Mouse (Mus musculus) limb, embryonic 12.5 days (tissue): ENCODE results near the gene Rlbp1. TPM values are rescaled to one million over a fixed set of nuclear protein-coding genes. Genes with fewer than 3 reads are reported as not detected.

Experiments used
- ATAC-seq: fragments of 200-750 bp; cut with Nextera tagmentation; 2 replicates; pipeline ENCODE4 v1.8.0; 2017; ENCODE audit warnings: low read depth, moderate TSS enrichment; ENCODE audit not compliant: insufficient number of reproducible peaks, insufficient read depth, low FRiP score, low TSS enrichment
- H3K27ac ChIP-seq: fragments of 300-500 bp; sonication (generic); 2 replicates; pipeline ENCODE4 v1.5.1; 2016; ENCODE audit warnings: mild to moderate bottlenecking, moderate library complexity
- H3K27me3 ChIP-seq: fragments of 300-500 bp; sonication (generic); 2 replicates; pipeline ENCODE4 v1.6.1; 2016; ENCODE audit warnings: mild to moderate bottlenecking, moderate library complexity
- H3K36me3 ChIP-seq: fragments of 300-500 bp; sonication (generic); 2 replicates; pipeline ENCODE4 v1.6.1; 2016; ENCODE audit warnings: mild to moderate bottlenecking, moderate library complexity
- H3K4me1 ChIP-seq: fragments of 300-500 bp; sonication (generic); replicated peaks from 2 replicates; pipeline ENCODE4 v1.6.1; 2016
- H3K4me2 ChIP-seq: fragments of 300-500 bp; sonication (generic); 2 replicates; pipeline ENCODE4 v1.6.1; 2016; ENCODE audit warnings: mild to moderate bottlenecking, moderate library complexity
- H3K4me3 ChIP-seq: fragments of 300-500 bp; sonication (generic); replicated peaks from 2 replicates; pipeline ENCODE4 v1.5.1; 2016; ENCODE audit warnings: mild to moderate bottlenecking
- H3K9ac ChIP-seq: fragments of 300-500 bp; sonication (generic); replicated peaks from 2 replicates; pipeline ENCODE4 v1.6.1; 2016; ENCODE audit warnings: mild to moderate bottlenecking, moderate library complexity
- H3K9me3 ChIP-seq: fragments of 300-500 bp; sonication (generic); 2 replicates; pipeline ENCODE4 v1.6.1; 2016; ENCODE audit warnings: mild to moderate bottlenecking, moderate library complexity
- WGBS: fragments of 180-500 bp; shearing (Covaris S2); methylation state at CpG from one replicate; pipeline ENCODE4 v1.1.7; 2016; 5-methylcytosine and 5-hydroxymethylcytosine counted together
- polyA plus RNA-seq: library from polyadenylated mRNA; unstranded; fragments of >200 nt; fragmentation: Nextera tagmentation; extraction: Ambion mirVana; gene quantifications from 2 replicates; pipeline ENCODE4 v1.2.1, GENCODE M21; 2016

The Rlbp1 gene
- polyA plus RNA-seq, 1 experiment from 2014 or later, result 0.59 TPM

- no peaks in the 10 kb centered on the region for H3K27me3 ChIP-seq
- peaks cover 67% of the 10 kb centered on the region for H3K36me3 ChIP-seq
- no peak overlapping the region for H3K9ac ChIP-seq
- H3K27ac ChIP-seq, result no peak overlapping the region
- H3K4me3 ChIP-seq, result no peak overlapping the region
- H3K9me3 ChIP-seq, result no peaks in the 10 kb centered on the region
- no peaks in the 10 kb centered on the region; the same call in 1 of the 2 replicates for H3K4me1 ChIP-seq
- WGBS, result 73% methylated on average over 15 of the region's 15 CpGs
- ATAC-seq, result no peak
- H3K4me2 ChIP-seq, result no peak overlapping the region
These were observed 28.3 kb downstream of the Rlbp1 start for GRCm38 (mm10) chr7:79358350-79359182.

DNA sequence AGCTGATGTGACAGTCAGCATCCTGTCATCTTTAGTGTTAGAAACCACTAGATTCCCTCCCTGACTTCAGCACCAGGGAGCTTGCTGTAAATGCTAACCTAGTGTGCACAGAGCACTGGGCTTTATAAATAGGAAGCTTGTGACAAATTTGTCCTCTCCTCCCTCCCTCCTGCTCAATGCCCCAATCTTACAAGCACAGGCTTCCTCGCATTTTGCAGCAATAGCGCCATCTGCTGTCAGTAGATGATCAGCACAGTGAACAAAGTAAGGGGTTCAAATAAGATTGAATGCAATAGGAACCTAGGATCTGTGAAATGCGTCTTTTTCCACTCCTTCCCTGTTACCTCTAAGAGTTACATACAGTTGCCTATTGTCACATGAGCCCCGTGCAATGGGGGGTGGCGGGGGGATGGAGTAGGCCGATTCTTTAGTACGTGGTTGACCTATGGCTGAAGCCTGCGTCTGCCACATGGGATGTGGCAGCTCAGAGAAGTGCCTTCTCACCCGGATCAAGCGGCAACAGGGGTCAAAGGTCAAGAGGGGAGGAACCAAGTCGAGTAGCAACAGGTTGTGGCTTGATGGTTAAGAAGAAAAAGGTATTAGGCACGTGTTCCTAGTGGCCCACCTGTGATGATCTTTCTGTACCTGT, 37.0 kb downstream of the Rlbp1 start:
- peak; percentile 56 for ATAC-seq
- Histone ChIP-seq H3K4me3 (no peak overlapping the region), H3K4me2 (no peak overlapping the region), H3K36me3 (peaks cover 64% of the 10 kb centered on the region), H3K27me3 (no peaks in the 10 kb centered on the region), H3K4me1 (no peaks in the 10 kb centered on the region), H3K9ac (no peak overlapping the region), H3K27ac (no peak overlapping the region), H3K9me3 (no peaks in the 10 kb centered on the region)
- WGBS, result 38% methylated on average over 12 of the region's 12 CpGs

GRCm38 (mm10) chr7:79348816-79349215, 38.0 kb downstream of the Rlbp1 start:
- H3K27me3 ChIP-seq, result no peaks in the 10 kb centered on the region
- no peaks in the 10 kb centered on the region for H3K9me3 ChIP-seq
- H3K4me2 ChIP-seq, result no peak overlapping the region
- H3K27ac ChIP-seq, result no peak overlapping the region
- H3K9ac ChIP-seq, result no peak overlapping the region
- H3K4me1 ChIP-seq, result no peaks in the 10 kb centered on the region
- H3K36me3 ChIP-seq, result peaks cover 56% of the 10 kb centered on the region
- no peak overlapping the region for H3K4me3 ChIP-seq
- no peak for ATAC-seq
- 90% methylated on average over 8 of the region's 8 CpGs for WGBS

DNA sequence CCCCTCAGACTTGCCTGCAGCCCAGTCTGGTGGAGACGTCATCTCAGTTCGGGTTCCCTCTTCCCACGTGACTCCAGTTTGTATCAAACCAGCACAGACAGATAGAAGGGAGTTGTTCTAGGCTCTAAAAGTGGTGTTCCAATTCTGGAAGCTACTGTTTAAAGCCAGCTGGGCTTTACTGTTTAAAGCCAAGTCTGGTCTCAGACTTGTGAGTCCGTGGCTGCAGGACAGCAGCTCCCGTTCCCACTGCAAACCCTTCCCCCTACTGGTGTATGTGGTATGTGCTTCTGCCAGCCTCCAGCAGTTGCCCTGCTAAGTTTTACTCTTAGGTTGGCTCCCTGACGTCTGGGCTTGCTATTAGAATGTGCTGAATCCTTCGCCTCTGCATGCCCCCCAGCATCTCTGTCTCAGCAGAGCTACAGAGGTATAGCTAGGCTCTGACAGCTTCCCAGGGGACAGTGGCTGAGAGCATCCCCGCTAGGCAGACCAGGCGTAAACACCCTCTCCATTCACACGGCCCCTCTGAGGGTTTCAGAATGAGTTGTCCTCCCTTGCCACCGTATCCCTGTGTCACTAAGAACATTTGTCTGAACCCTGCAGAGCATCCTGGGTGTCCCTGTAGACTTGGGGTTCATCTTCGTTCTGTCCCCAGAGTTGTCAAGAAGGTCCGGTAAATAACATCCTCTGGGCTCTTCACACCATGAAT, 39.6 kb downstream of the Rlbp1 start:
- WGBS, result 77% methylated on average over 13 of the region's 13 CpGs
- H3K27me3 ChIP-seq, result no peaks in the 10 kb centered on the region
- H3K9me3 ChIP-seq, result no peaks in the 10 kb centered on the region
- H3K4me3 ChIP-seq, result no peak overlapping the region
- ATAC-seq, result no peak
- H3K27ac ChIP-seq, result no peak overlapping the region
- H3K4me2 ChIP-seq, result no peak overlapping the region
- H3K36me3 ChIP-seq, result peaks cover 55% of the 10 kb centered on the region
- no peaks in the 10 kb centered on the region for H3K4me1 ChIP-seq
- H3K9ac ChIP-seq, result no peak overlapping the region

DNA sequence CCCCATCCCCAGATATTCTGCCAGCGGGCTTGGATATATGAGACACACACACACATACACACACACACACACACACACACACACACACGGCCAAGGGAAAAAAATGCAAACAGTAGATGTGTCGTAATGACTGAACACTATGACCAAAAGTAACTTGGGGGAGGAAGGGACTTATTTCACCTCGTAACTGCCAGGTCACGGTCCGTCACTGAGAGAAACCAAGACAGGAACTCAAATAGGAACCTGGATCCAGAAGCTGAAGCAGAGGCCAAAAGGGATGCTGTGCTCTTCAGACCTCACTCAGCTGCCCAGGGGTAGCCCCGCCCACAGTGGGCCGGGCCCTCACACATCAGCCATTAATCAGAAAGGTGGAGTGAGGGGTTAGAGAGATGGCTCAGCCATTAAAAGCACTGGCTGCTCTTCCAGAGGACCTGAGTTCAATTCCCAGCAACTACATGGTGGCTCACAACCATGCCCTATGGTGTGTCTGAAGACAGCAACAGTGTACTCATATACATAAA, 40.2 kb downstream of the Rlbp1 start:
- ATAC-seq, result no peak
- 71% methylated on average over 8 of the region's 8 CpGs for WGBS
- H3K36me3 ChIP-seq, result peaks cover 48% of the 10 kb centered on the region

DNA sequence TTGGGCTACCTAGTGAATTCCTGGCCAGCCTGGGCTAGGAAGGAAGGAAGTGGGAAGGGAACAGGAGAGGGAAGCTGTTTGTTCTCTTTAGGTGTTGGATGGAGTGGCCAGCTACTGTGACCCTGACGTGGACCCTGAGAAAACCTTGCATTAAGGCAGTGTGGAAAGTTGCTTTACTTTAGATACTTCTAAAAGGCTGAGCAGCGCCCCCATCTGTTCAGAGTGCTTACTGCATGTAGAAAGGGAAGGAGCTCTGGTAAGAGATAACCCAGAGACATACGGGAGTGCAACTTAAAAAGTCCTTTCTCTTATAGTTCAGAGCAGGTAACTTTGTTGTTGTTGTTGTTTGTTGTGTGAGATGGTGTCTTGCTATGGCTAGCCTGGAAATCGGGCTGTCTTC, 40.9 kb downstream of the Rlbp1 start:
- Histone ChIP-seq H3K9ac (no peak overlapping the region), H3K27ac (no peak overlapping the region), H3K4me3 (no peak overlapping the region), H3K4me1 (no peaks in the 10 kb centered on the region), H3K36me3 (peaks cover 41% of the 10 kb centered on the region), H3K27me3 (no peaks in the 10 kb centered on the region), H3K4me2 (no peak overlapping the region), H3K9me3 (no peaks in the 10 kb centered on the region)
- 44% methylated on average over 4 of the region's 4 CpGs for WGBS
- no peak for ATAC-seq

More for the DNA sequence above, 40.2 kb downstream of the Rlbp1 start:
- no peak overlapping the region for H3K27ac ChIP-seq
- no peak overlapping the region for H3K4me3 ChIP-seq
- H3K27me3 ChIP-seq, result no peaks in the 10 kb centered on the region
- no peak overlapping the region for H3K4me2 ChIP-seq
- no peak overlapping the region for H3K9ac ChIP-seq
- no peaks in the 10 kb centered on the region for H3K9me3 ChIP-seq
- no peaks in the 10 kb centered on the region for H3K4me1 ChIP-seq

GRCm38 (mm10) chr7:79336362-79336910, 50.4 kb downstream of the Rlbp1 start:
- no peak for ATAC-seq
- Histone ChIP-seq H3K27ac (no peak overlapping the region), H3K27me3 (no peaks in the 10 kb centered on the region), H3K4me1 (no peaks in the 10 kb centered on the region), H3K4me2 (no peak overlapping the region), H3K4me3 (no peak overlapping the region), H3K9me3 (no peaks in the 10 kb centered on the region), H3K9ac (no peak overlapping the region), H3K36me3 (peaks cover 19% of the 10 kb centered on the region; the same call in 1 of the 2 replicates)
- 90% methylated on average over 8 of the region's 8 CpGs for WGBS

- Histone ChIP-seq H3K9ac (no peak overlapping the region), H3K4me3 (no peak overlapping the region), H3K27me3 (no peaks in the 10 kb centered on the region), H3K36me3 (peaks cover 36% of the 10 kb centered on the region), H3K4me1 (no peaks in the 10 kb centered on the region), H3K9me3 (no peaks in the 10 kb centered on the region), H3K4me2 (no peak overlapping the region), H3K27ac (no peak overlapping the region)
- no peak for ATAC-seq
- WGBS, result 70% methylated on average over 3 of the region's 3 CpGs
These were observed 53.4 kb downstream of the Rlbp1 start for GRCm38 (mm10) chr7:79333419-79333818.

GRCm38 (mm10) chr7:79331197-79331596, 55.7 kb downstream of the Rlbp1 start:
- H3K36me3 ChIP-seq, result peaks cover 46% of the 10 kb centered on the region
- ATAC-seq, result no peak
- WGBS, result 79% methylated on average over 10 of the region's 10 CpGs

DNA sequence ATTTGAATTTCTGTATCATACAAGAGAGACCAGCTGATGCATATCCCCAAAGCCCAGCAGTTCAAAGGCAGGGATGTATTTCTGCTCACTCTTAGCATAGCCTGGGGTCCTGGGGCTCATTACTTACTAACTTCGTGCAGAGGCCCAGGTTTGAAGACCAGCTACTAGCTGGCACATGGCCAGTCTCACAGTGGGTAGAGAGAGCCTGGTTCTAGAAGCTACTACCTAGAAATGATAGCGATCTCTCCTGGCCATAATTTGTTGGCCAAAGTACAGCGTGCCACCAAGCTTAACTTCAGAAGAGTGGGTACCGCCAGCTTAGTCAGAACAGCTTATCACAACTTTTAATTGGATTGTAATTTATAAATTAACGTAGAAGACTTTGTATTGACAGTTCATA, 58.1 kb downstream of the Rlbp1 start:
- no peaks in the 10 kb centered on the region for H3K27me3 ChIP-seq
- no peak overlapping the region for H3K4me3 ChIP-seq
- no peak overlapping the region for H3K4me2 ChIP-seq
- no peak for ATAC-seq
- H3K27ac ChIP-seq, result no peak overlapping the region
- H3K9me3 ChIP-seq, result no peaks in the 10 kb centered on the region
- 88% methylated on average over 5 of the region's 5 CpGs for WGBS
- H3K9ac ChIP-seq, result no peak overlapping the region
- H3K4me1 ChIP-seq, result no peaks in the 10 kb centered on the region
- peaks cover 61% of the 10 kb centered on the region for H3K36me3 ChIP-seq

More at GRCm38 (mm10) chr7:79331197-79331596, 55.7 kb downstream of the Rlbp1 start:
- no peaks in the 10 kb centered on the region for H3K9me3 ChIP-seq
- no peak overlapping the region for H3K9ac ChIP-seq
- no peak overlapping the region for H3K27ac ChIP-seq
- H3K4me2 ChIP-seq, result no peak overlapping the region
- H3K27me3 ChIP-seq, result no peaks in the 10 kb centered on the region
- no peaks in the 10 kb centered on the region for H3K4me1 ChIP-seq
- H3K4me3 ChIP-seq, result no peak overlapping the region
